Mouse (Mus musculus): ENCODE measurements around the gene Klf12.
"Not testable (repeated sequence)": the region's sequence is repeated elsewhere in the genome, so short reads cannot be mapped to it uniquely, and the experiment has no call there.

Klf12 gene

GRCm38 (mm10) chr14:99856158-99857011, 428.1 kb downstream of the Klf12 start:
- no peak for DNase-seq

GRCm38 (mm10) chr14:99854467-99854807, 430.0 kb downstream of the Klf12 start:
- DNase-seq = not testable (repeated sequence)

GRCm38 (mm10) chr14:99853769-99854466, 430.6 kb downstream of the Klf12 start:
- not testable (repeated sequence) for DNase-seq

GRCm38 (mm10) chr14:99850350-99850749, 434.1 kb downstream of the Klf12 start:
- no peak for DNase-seq

GRCm38 (mm10) chr14:99847502-99847901, 437.0 kb downstream of the Klf12 start:
- no peak for DNase-seq

- no peak for DNase-seq
These were observed 457.8 kb downstream of the Klf12 start for GRCm38 (mm10) chr14:99826713-99827112.
